Mouse (Mus musculus) T-helper 1 cell (primary cell): Measurements from ENCODE around the gene Slc28a3.

Experiments used
- in situ Hi-C: fragments of 300-600 bp; cut with MboI, MseI; formaldehyde crosslinking; loops from one replicate; pipeline ENCODE4 v1.15.1; 2025; ENCODE audit warnings: high pct_unique_total_duplicates

Slc28a3 gene

DNA sequence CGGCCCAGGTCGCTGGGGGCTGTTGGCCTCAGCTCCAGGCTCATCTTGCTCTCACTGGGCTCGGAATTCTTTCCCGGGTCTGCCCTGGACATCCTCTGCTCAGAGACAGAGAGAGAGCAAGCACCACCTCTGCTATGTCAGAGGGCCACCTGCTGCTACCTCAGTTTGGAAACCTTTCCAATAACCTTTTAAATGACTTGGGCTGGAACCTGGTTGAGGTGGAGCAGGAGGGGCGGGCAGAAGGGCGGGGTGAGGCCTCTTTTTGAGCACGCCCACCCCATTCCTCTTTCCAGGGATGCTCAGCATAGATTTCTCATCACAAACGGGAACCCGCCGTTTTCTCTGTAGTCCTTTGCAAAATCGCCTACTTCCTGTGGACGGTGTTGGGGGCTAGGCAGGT lies at the start of gene Slc28a3:
Gene Slc28a3 (minus strand): TSS at position 162 of the 400 bp plus-strand sequence.
- in situ Hi-C loops, result no loop called here

- in situ Hi-C loops, result no loop called here
These were observed 47.3 kb upstream of the Slc28a3 start for GRCm38 (mm10) chr13:58657987-58658386.

DNA sequence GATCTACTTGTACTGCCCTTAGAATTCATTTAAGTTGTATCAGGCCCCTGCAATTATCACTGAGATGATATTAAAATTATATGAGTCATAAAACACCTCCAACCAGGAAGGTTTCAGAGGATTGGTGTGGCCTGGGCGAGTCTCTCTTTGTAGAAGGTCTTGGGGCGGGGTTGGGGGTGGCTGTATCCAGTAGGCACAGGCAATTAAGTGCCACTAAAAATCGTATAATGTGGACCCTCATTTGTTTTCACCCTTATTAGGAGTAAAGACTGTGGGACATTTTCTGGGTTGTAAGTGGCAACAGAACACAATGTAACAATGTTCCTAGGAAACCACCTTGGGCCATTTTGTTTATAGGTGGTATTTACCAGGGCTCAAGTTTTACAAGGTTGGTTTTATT lies 46.2 kb upstream of the Slc28a3 start:
- in situ Hi-C loops, result no loop called here

DNA sequence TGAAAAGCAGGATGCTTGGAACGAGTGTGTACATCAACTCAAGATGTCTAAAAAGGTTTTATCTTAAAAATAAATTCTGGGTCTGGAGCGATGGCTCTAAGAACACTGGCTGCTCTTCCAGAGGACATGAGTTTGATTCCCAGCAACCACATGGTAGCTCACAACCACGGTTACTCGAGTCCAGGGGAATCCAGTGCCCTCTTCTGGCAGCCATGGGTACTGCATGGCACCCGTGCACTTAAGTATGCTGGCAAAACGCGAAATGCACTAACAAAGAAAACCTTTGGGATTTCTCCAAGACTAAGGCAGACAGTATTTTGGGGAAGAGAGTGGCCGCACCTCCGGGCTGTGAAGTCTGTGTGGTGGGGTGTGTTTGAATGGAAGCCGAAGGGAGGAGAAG lies 44.9 kb upstream of the Slc28a3 start:
- in situ Hi-C loops, result no loop called here

- in situ Hi-C loops, result no loop called here
These were observed 29.7 kb upstream of the Slc28a3 start for GRCm38 (mm10) chr13:58640330-58640729.

DNA sequence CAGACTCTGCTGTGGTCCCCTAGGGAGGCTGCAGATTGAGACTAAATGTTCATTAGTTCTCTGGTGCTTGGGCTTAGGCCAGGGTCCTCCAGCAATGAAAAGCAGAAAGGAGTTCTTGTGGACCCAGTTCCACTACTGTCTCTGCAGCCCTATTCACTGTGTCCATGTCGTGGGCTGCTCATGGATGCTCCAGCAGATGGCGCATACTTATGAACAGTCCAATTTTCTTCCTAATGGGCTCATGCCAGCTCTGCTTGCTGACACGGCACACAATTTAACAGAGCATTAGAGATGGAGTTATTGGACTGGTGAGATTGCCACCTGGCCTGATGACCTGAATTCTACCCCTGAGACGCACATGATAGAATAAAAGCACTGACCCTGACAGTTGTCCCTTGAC lies 28.3 kb upstream of the Slc28a3 start:
- in situ Hi-C loops, result no loop called here

- in situ Hi-C loops, result no loop called here
These were observed 26.8 kb upstream of the Slc28a3 start for GRCm38 (mm10) chr13:58637360-58638002.

DNA sequence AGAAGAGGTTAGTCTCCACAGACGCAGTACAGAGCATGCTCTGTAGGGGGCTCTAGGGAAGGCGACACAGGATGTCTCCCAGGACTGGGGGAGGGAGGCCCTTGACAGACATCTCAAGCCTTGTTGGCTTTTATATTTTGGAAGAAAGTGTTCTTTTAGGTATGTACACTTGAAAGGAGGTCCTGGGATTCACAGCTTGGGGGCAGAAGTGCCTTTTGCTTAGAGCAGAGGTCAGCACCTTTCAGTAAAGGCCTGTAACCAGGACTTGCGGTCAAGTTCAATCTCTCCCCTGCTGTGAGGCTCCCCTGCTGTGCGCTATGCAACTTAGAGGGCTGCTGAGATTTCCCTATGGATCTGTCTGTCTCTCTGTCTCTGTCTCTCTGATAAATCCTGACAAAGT lies 23.2 kb upstream of the Slc28a3 start:
- in situ Hi-C loops, result no loop called here

DNA sequence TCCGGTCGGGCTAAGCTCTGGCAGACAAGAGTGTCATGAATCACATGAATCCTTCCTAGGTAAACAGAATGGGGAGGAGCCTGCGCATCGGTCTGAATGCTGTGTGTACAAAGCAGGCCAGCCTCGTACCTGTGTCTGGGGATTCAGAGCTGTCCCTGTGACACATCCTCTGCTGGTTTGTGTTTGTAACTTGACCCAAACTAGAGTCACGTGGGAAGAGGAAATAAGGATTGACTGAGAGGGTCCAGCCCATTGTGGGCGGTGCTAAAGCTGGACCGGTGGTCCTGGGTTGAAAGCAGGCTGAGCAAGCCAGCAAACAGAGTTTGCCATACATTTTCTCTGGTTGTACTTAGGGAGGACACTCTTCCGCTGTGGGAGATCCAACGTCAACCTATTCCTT lies 20.1 kb upstream of the Slc28a3 start:
- in situ Hi-C loops, result no loop called here

- in situ Hi-C loops, result no loop called here
These were observed 18.8 kb upstream of the Slc28a3 start for GRCm38 (mm10) chr13:58629365-58630050.

DNA sequence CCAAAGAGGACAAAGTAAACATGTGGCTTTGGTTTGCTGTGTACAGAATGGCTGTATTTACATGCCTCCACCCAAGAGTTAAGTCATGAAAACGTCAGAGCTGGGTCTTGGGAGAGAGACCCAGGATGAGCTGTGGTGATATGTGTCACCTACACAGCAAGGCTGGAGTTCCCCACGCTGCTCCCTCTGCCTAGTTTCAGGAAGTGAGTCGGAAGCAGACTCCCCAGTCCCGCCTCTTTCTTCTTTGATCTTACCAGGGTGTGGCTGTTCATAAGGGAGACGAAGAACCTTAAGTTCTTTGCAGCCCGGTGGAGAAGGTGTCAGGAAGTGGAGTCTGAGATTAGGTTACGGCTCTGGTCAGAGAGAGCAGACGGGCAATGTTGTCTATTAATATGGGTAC lies 12.0 kb upstream of the Slc28a3 start:
- in situ Hi-C loops, result no loop called here

GRCm38 (mm10) chr13:58619301-58619700 lies 8.6 kb upstream of the Slc28a3 start:
- in situ Hi-C loops, result no loop called here

DNA sequence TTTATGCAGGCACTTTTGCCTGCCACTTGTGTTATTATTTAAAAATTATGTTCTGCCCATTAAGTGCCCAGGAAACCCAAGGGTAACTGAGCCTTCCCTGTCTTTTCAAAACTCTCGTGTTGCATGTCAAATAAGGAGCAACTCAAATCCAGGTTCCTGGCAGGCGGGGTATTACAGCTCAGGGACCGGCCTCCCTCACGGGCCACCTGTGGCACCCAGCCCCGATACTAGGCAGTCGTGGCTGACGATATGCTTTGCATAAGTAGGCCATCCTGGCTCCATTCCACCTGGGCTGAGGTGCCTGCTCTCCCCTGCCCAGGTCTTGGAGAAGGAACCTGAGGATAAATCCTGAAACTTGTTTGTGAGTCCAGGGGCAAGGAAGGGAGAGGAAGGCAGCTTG lies 618 bp downstream of the Slc28a3 start:
- in situ Hi-C loops, result no loop called here

DNA sequence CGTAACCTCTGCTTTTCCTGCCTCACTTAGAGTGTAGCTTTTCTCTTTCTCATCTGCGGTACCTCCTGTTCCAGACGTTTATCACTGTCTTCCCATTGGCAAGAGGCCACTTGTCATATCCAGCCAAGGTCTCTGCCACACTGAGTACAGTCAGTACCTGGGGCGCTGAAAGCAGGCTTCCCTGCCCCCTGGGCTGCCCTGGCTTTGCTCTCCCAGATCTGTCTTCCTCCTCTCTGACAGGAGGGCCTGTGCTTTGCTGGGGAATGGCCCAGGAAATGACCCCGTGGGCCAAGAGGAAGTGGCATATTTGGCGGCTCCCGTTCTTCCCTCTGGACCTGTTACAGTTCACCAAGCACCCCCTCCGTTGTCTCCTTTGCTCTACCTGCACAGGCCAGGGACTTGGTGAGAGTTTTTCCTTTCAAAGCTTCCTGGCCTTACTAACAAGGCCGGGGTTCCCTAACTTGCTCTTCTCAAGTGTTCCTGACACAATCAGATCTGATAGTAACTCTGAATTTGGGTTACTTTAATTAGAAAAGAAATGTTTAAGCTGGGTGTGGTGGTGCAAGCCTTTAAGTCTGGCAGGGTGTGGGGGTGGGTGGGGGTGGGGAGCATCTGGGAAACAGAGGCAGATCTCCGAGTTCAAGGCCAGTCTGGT lies 9.3 kb downstream of the Slc28a3 start:
- in situ Hi-C loops, result no loop called here

GRCm38 (mm10) chr13:58598578-58598977 lies 12.1 kb downstream of the Slc28a3 start:
- in situ Hi-C loops, result no loop called here

DNA sequence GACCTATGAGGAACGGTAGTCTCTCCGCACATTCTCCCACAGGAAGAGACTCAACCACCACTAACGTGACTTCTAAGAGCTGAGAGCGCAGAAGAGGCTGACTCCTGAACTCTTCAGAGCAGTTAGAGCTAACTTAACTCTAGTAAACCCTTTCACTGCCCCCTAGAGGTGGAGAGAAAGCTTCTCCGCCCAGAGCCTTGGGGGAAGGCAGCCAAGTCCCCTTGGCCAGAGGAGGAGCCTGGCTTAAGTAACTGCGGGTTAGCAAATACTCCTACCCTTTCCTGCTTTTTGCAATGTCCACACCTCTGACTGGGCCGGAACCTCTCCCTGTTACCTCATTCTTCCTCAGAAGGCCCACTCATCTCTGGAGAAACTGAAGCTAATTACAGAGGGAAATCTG lies 17.5 kb downstream of the Slc28a3 start:
- in situ Hi-C loops, result no loop called here

DNA sequence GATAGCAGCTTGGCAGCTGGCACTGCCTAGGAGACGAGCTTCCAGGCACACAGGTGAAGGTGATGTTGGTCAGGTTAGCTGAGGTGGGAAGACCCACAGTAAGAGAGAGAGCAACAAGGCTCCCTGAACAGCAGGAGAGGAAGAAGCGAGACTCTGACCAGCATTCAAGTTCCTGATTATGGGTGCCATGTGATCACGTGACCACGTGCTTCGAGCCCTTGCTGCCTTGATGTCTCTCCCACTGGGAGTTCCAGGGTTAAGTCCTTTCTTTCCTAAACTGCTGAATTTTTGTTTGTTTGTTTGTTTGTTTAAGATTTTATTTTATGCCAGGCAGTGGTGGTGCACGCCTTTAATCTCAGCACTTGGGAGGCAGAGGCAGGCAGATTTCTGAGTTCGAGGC lies 18.8 kb downstream of the Slc28a3 start:
- in situ Hi-C loops, result no loop called here

DNA sequence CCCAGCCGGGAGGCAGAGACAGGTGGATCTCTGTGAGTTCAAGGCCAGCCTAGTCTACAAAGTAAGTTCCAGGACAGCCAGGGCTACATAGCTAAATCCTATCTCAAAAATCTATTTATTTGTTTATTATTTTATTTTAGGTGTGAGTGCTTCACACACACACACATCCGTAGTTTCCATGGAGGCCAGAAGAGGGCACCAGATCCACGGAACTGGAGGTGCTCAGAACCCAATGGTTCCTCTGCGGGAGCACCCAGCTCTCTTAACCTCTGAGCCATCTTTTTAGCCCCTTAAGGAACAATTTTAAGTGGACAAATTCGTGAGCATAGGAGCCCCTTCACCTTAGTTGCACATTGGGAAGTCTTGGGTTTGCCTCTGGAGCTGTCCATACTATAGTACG lies 20.0 kb downstream of the Slc28a3 start:
- in situ Hi-C loops, result no loop called here

DNA sequence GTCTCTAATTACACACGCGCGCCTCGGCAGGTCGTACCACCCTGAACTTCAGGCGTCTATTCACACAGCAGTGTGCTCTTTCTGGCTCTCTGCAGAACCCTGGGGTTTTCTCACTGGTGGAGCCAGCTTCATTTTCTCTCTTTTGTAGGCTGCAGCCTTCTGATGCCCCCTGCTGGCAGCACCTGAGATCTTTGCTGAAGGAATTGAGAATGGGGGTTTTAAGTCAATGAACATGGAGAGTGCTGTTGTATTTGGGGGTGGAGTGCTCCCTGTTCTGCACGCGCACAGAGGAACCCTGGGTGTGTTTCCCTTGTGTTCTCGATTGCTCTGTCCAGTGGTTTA lies 21.2 kb downstream of the Slc28a3 start:
- in situ Hi-C loops, result no loop called here

DNA sequence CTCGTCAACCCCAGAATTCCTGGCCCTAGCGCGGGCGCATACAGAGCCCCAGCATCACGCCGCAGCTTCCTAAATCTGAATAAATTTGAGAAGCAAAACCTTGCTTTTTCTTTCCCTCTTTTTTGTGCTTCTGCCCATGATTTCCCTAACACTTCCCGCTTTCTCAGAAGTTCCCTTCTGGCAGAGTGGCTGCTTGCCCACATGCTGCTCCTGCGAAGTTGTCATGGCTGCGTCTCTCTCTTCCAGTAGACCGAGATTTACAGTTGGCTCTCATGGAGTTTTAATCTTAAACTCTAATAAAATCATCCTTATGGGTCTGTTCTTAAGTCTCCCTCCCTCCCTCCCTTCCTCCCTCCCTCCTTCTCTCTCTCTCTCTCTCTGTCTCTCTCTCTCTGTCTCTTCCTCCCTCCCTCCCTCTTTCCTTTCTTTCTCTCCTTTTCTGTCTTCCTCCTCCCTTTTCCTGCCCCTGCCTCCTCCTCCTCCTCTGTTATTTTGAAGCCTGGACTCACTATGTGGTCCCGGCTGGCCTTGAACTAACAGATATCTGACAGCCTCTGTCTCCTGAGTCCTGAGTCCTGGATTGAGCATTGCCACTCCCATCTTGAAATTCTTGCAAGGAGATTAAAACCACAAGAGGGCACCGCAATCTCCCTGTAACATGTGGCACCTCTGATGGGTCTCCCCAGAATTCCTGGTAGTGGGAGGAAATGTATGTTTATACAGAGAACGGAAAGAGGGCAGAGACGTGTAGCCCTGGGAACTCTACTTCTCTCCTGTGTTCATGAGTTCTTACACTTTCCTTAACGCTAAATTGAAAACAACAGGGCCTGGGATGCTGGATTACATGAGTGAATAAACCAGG lies 21.8 kb downstream of the Slc28a3 start:
- in situ Hi-C loops, result no loop called here

- in situ Hi-C loops, result no loop called here
These were observed 22.7 kb downstream of the Slc28a3 start for GRCm38 (mm10) chr13:58587962-58588361.

- in situ Hi-C loops, result no loop called here
These were observed 44.5 kb downstream of the Slc28a3 start for GRCm38 (mm10) chr13:58566181-58566580.
